ENCODE assay signal across 13 mouse cellular contexts in the genomic region with DNA sequence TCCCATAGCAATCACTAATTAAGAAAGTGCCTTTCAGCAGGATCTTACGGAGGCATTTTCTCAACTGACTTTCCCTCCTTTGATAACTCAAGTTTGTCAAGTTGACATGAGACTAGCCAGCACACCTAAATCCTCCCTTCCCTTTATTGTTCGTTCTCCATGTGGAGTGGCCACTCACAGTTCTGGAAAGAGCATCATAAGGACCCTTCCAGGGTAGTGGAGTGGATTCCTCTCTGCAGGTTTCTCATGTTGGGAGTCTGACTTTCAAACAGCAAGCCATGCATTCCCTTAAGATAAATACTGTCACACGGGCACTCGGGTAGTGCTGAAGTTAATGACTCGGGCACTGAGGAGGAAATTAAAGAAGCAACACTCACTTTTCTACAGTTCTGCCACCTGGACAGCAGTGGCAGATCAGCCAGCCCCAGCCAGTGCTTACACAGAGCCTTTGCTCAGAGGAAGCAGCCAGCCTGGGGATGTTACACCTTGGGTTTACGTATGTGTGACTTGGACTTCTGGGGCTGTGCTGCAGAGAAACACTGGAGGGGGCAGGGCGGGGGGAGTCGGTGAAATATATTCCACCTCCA.
"Had no signal": no experiment of that assay in that cellular context is flagged by ENCODE, and none has a peak within 500 bp of the region (broad histone marks: within the 10 kb centered on the region; RNA-seq: fewer than 3 reads in every experiment).

No protein-coding gene starts in this region.

- ATAC-seq: intestine, embryonic 16.5 days; midbrain, embryonic 16.5 days had no signal

- H3K27me3 ChIP-seq: hindbrain, embryonic 15.5 days; liver, embryonic 15.5 days; midbrain, embryonic 12.5 days; neural tube, embryonic 13.5 days had no signal

- H3K4me2 ChIP-seq: hindbrain, embryonic 15.5 days; liver, embryonic 11.5 days; liver, embryonic 15.5 days; midbrain, embryonic 12.5 days; neural tube, embryonic 13.5 days had no signal

- H3K4me3 ChIP-seq: hindbrain, embryonic 15.5 days; left cerebral cortex, adult 2 months; limb, embryonic 10.5 days; liver, embryonic 15.5 days; midbrain, embryonic 12.5 days; neural tube, embryonic 13.5 days had no signal

- H3K27ac ChIP-seq: hindbrain, embryonic 15.5 days; left cerebral cortex, adult 2 months; limb, embryonic 10.5 days; liver, embryonic 15.5 days; midbrain, embryonic 12.5 days; neural tube, embryonic 13.5 days had no signal

- H3K9me3 ChIP-seq: hindbrain, embryonic 15.5 days; limb, embryonic 10.5 days; liver, embryonic 15.5 days; midbrain, embryonic 12.5 days; neural tube, embryonic 13.5 days had no signal

- DNase-seq: kidney, adult 2 months; layer of hippocampus, adult 9-11 months; retina, postnatal 1 day; thymus, postnatal 4 days had no signal

- H3K9ac ChIP-seq: hindbrain, embryonic 15.5 days; liver, embryonic 15.5 days; midbrain, embryonic 12.5 days; neural tube, embryonic 13.5 days had no signal

- H3K4me1 ChIP-seq: hindbrain, embryonic 15.5 days; liver, embryonic 15.5 days; midbrain, embryonic 12.5 days had no signal

- H3K36me3 ChIP-seq: hindbrain, embryonic 15.5 days; limb, embryonic 10.5 days; liver, embryonic 15.5 days; midbrain, embryonic 12.5 days; neural tube, embryonic 13.5 days had no signal
